Mouse (Mus musculus) natural killer cell, adult 2 months (primary cell): ENCODE data around the gene Rnase9.
"Not testable (repeated sequence)": the region's sequence is repeated elsewhere in the genome, so short reads cannot be mapped to it uniquely, and the experiment has no call there.

Experiments
- DNase-seq, 2 experiments: peaks; one replicate each; pipeline ENCODE4 v3.0.0; 2022; ENCODE audit warnings: low spot score in 2 of 2

Rnase9 gene

GRCm38 (mm10) chr14:51050063-51050462, 8.4 kb upstream of the Rnase9 start, which contains the start of gene Rnase11:
Gene Rnase11, minus strand, starts transcription at chr14:51050163.
- DNase-seq = no peak

GRCm38 (mm10) chr14:51047846-51048245, 6.2 kb upstream of the Rnase9 start:
- DNase-seq = no peak

GRCm38 (mm10) chr14:51036214-51036613, 5.5 kb downstream of the Rnase9 start:
- no peak for DNase-seq

- no peak for DNase-seq
Measured at GRCm38 (mm10) chr14:51035206-51035605, 6.5 kb downstream of the Rnase9 start.

GRCm38 (mm10) chr14:51027387-51028155, 14.1 kb downstream of the Rnase9 start:
- DNase-seq = no peak

- DNase-seq = peak; percentile 67 to 77
Measured at GRCm38 (mm10) chr14:51026391-51027133, 15.1 kb downstream of the Rnase9 start.

- no peak for DNase-seq
Measured at GRCm38 (mm10) chr14:51024820-51025219, 16.8 kb downstream of the Rnase9 start.

GRCm38 (mm10) chr14:51023457-51023856, 18.2 kb downstream of the Rnase9 start:
- DNase-seq = no peak

- no peak for DNase-seq
Measured at GRCm38 (mm10) chr14:51017256-51017655, 24.4 kb downstream of the Rnase9 start.

- no peak for DNase-seq
Measured at GRCm38 (mm10) chr14:51015780-51016179, 25.9 kb downstream of the Rnase9 start.

- not testable (repeated sequence) for DNase-seq
Measured at GRCm38 (mm10) chr14:51014724-51015123, 26.9 kb downstream of the Rnase9 start.

- no peak for DNase-seq
Measured at GRCm38 (mm10) chr14:51009572-51009971, 32.1 kb downstream of the Rnase9 start.

GRCm38 (mm10) chr14:51008781-51009180, 32.9 kb downstream of the Rnase9 start:
- DNase-seq = no peak

GRCm38 (mm10) chr14:51007914-51008713, 33.6 kb downstream of the Rnase9 start:
- no peak for DNase-seq

- no peak for DNase-seq
Measured at GRCm38 (mm10) chr14:51007152-51007801, 34.4 kb downstream of the Rnase9 start, which contains the start of gene Rnase10. Gene Rnase10, plus strand, starts transcription at chr14:51007751.

GRCm38 (mm10) chr14:50997999-50998666, 43.5 kb downstream of the Rnase9 start:
- no peak for DNase-seq

GRCm38 (mm10) chr14:50997088-50997487, 44.6 kb downstream of the Rnase9 start:
- DNase-seq = peak in 1 of 2 experiments; percentile 10

- DNase-seq = no peak
Measured at GRCm38 (mm10) chr14:50991037-50991436, 50.6 kb downstream of the Rnase9 start.
